Mouse (Mus musculus) ES-Bruce4 (cell line): ENCODE measurements at regions not wholly inside any gene's neighbourhood (a gene's known extent, or its start where the extent isn't known, plus 50 kb on each side); places are given as distances from the start of the nearest gene placed in this dataset.

ENCODE experiments used
- CTCF ChIP-seq: IDR thresholded peaks from one replicate; pipeline ENCODE4 v1.8.1; 2011; ENCODE audit warnings: low read depth, low read length
- EP300 ChIP-seq: IDR thresholded peaks from 2 replicates; pipeline ENCODE4 v1.6.1; 2011; ENCODE audit warnings: low read depth, low read length; ENCODE audit not compliant: insufficient read depth
- POLR2A ChIP-seq: IDR thresholded peaks from one replicate; pipeline ENCODE4 v1.8.1; 2011; ENCODE audit warnings: low read length; ENCODE audit not compliant: insufficient read depth

DNA sequence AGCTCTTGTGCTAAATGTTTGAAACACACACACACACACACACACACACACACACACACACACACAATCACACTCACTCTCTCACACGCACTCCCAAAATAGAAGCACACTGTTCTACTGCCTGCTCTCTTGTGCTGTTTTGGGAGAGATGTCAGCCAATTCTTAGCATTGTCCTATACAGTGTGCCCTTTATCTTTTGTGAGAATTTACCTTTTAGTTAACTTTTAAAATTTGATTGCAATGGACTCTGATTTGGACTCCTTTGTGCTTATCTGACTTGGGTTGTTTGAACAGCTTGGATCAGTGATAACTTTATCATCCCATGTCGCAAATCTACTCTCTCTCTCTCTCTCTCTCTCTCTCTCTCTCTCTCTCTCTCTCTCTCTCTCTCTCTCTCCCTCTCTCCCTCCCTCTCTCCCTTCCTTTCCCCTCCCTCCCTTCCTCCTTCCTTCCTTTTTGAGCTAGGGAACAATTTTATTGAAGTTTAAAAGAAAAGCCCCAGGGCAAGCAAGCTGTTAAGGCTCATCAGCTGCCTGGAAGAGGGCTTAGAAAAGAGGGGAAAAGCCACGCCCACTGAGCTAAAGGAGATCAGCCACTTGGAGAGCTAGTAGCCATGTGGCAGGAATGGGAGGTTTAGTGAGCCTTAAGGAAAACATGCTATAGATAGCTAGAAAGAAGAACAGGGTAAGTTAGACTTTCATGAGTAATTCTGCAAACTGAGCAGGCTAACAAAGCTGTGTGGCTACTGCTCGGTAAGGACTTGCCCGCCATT lies 611.2 kb downstream of the Gm19410 start:
- TF ChIP-seq CTCF (no peak), POLR2A (no peak), EP300 (no peak)
